Mouse (Mus musculus) frontal cortex, postnatal 14 days (tissue): ENCODE data around the gene Rffl.

Experiments used
- DNase-seq, 2 experiments: peaks; one replicate each; pipeline ENCODE4 v3.0.0; 2022; ENCODE audit warnings: low spot score in 2 of 2

Rffl gene

DNA sequence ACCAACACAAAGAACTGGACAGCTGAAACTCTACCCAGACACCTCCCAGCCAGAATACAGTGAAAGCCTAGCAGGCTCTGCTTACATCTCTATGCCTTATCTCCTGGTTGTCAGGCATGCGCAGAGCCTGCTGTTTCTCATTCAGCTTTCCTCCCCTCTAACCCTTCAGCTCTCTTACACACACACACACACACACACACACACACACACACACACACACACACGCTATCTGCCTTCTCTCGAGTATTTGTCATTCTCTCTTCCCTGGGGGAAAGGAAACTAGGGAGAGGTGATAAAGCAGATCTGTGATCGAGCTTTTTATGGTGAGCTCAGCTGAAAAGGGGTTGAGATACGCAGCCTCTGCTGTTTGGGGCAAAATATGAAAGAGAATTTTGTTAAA is 3.9 kb upstream of the Rffl start:
- no peak for DNase-seq

DNA sequence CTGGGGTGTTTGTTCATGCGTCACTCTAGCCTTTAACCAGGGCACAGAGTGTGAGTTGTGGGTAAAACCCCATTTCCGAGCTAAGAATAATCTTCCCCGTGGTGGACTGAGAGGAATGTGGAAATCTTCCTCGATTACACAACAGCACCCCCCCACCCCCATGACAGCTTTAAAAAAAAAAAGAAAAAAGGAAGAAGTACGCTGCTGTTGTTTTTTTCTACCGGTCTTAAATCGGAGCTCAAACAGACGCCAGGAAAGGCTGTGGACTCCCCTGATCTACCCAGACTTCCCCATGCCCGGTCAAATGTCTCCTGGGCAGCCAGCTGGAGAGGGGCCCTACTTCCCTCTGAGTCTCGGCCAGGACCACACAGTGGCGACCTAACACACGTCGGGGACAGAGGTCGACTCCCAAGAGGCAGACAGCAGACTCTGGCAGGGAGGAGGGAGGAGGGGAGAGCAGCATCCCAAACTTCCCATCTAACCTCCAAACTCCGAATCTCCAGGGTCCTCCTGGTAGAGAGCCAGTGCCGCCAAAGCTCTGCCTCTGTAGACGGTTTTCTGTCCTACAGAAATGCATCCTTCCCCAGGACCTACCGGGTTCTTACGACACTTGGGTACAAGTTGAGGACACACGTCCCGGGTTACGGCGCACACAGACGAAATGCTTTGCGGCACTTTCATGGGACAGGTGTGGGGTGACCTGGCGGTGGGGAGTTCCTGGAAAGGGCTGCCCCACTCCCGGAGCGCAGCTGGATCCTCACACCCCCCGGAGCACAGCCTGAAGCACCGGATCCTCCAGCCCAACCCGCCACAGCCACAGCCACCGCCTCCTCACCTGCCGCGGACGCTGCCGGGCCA is 608 bp downstream of the Rffl start:
- peak; percentile 16 to 49 for DNase-seq

DNA sequence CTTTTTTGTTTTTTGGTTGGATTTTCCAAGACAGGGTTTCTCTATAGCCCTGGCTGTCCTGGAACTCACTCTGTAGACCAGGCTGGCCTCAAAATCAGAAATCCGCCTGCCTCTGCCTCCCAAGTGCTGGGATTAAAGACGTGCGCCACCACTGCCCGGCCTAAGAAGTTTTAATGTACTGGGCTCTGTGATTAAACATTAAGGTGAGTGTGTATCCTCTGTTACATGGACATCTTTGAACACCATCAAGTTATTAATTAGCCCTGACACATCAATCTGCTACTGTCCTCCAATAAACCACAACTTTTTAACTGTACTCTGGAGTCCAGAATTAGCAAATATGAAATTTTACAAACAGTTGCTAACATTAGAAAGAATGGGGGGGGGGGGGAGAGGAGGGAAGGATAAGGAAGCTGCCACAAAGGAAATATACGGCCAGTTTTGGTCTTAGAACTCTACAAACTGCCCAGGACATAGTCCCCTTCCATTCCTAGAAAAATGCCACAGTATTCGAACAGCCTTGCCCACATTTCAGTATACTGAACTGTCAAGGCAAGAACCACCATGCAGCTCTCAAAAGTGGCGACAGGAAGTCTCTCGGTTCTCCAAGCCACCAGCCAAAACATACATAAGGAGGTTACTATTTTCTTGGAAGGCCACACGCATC is 1.4 kb downstream of the Rffl start:
- DNase-seq = no peak

DNA sequence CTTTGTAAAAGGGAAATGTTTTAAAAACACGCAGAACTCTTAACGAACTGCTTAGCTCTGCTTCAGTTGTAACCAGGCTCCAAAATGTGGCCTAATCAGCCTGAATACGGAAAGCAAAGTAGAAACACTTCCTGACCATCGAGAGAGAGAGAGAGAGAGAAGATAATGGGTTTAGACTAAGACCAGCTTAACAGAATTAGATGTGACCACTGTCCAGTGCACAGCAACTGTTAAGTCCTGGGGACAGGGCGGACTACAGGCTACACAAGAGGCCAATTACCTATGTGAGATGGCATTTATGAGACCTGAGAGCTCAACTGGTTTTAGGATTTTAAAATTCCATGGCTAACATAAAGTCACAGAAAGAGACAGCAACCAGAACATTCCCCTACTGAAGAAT is 3.1 kb downstream of the Rffl start:
- DNase-seq = no peak

DNA sequence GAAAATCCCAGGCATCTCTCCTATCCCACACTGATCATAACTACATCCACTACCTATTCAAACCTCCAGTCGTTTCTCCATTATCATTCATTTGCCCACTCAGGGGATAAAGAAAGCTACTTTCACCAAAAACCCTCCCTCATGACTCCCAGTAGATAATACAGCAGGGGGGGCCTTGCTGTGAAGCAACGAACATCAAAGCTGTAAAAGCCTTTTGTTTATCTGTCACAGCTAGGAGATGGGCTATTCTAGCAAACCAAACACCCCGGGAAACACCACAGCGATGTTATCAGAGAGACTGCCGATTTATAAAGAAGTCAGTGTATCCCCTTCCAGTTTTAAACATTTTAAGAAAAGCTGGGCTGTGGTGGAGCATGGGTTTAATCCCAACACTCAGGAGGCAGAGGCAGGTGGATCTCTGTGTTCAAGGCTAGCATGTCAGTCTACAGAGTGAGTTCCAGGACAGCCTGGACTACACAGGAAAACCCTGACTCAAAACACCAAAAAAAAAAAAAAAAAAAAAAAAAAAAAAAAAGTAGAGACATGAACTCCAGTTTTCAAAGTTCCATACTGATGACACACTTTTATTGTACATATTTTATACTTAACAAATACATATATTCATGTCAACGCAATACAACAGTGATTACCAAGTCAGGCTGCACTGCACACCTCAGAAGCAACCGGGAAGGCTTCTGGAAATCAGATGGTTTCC is 4.0 kb downstream of the Rffl start:
- DNase-seq = no peak

DNA sequence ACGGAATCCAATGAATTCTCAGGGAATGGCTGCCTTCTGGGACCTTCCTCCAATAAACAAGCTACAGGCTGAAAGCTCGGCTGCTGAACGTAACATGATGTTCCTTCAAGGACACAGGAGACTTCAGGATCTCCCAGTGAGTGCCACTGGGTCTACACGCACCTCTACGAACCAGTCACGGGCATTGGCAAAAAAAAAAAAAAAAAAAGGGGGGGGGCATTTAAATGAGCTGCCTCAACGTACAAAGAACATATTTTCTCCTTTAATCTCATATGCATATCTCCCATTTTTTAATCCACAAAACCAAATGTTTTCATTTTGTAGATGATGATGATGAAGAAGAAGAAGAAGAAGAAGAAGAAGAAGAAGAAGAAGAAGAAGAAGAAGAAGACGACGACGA is 5.1 kb downstream of the Rffl start:
- no peak for DNase-seq

DNA sequence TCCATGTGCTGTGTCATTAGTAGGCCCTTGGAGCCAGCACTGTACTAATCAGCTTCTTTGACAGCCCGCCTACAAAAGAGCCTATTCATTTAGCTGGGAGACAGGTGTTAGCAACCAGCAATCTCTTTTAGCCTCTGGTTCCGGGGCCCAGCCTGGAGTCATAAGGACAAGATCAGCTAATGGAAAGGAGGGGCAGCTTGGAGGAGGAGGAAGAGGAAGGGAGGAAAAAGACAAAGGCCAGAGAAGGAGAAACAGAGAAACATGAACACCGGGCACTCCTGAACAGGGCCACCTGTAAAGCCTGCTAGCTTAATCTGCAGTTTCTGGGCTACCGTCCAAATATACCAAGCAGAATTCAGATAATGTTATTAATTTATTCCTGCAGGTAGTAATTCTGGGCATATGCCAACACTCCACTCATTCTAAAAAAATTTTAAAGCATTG is 7.5 kb downstream of the Rffl start:
- no peak for DNase-seq

DNA sequence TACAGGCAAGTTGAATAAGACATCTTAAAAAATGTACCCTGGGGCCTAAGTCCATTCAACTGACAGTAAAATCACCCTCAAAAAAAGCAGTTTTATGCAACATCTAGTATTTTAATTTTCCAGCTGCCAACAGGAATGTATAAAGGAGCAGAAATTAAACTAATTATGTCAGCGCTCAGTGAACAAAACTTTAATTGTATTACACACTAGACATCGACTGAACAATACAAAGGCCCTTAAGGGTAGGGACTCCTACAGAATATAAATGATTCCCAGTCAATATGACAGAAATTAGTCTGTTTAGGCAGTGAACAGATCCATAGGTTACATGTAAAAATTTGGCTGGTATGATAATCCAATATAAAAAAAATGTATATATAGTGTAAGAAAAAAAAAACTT is 8.0 kb downstream of the Rffl start:
- DNase-seq = no peak

DNA sequence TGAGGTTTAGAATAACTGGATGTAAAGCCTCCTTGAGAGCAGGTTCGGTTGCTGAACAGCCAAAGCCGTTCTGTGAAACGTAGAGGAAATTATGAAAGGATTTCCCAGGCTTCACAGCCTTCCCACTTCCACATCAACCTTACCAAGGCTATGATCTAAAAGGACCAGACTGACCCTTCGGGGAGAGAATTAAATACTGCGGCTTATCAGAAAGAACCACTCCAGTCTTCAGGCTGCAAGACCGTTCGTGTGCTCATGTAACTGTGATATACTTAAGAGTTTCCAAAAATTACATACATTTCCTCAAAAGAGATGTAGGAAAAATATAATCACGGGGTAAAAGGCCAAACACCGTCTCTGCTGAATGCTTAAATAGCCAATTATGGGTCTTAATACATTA is 8.4 kb downstream of the Rffl start:
- no peak for DNase-seq

DNA sequence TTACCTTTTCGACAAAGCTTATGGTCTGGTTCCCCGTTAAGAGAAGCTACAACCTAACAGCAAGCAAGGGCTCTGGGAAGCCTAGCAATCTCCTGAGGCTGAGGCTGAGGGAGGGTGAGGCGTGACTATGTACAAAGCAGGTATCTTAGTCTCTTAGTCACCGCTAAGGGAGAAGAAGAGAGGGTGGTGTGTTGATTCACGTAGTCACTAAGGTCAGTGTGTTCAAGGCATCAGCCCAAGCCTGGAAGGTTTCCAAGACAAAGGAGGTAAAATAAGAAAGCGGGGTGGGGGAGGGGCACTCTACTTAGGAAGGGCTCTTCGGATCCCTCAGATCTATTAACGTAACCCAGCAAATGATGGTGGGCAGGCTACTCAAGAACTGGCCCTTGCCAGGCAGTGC is 9.5 kb downstream of the Rffl start:
- no peak for DNase-seq

DNA sequence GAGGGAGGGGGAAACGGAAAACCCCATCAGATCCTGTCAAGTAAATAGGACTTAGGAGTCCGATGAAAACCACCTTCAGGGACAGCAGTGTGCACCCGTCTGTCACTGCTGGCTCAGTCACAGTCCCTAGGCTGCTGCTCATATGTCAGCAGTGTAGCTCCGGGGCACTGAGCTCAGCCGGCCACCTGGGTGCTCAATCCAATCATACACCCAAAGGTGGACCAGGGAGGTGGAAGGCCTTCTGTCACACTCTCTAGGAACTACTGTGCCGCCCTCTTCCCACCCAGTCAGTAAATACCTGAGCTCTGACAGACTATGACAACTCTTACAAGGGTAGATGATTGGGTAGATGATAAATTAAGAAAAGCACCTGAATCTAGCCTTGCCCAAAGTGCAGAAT is 10.3 kb downstream of the Rffl start:
- no peak for DNase-seq

DNA sequence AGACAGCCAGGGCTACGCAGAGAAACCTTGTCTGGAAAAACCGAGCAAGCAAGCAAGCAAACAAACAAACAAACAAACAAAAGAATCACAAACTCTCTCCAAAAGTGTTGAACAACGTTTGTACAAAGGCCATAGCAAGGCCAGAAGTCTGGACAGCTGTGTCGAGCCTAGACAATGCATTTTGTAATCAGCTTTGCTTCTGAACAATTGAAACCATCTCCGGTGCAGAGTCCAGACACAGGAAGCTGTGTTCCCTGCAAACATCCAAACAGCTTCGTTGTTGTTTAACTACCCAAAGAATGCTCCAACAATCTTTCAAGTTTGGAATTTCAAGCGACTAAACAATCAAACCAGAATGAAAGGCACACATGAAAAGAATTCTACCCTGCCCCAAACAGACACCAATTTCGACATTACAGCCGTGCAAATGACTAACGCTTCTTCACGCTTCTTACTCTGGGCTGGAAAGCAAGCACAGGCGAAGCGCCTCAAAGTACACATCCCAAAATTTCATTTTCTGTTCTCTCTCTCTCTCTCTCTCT is 13.6 kb downstream of the Rffl start:
- DNase-seq = no peak

DNA sequence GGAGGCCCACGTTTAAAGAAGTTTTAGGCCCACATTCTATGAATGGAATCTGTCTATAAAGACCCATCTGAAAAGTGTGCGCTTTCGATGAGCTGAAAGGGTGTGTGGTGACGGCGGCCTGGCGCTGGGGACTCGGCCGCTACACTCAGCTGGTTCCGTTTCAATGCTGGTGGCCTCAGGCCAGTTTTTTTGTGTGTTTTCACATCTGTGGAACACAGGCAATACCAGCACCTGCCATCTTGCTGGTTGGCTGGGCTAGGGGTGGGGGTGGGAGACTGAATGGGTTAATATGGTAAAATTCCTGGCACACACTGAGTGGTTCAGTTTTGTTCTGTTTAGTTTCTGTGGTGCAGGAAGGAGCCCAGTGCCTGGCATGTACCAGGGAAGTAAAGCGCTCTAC is 15.0 kb downstream of the Rffl start:
- DNase-seq = no peak

DNA sequence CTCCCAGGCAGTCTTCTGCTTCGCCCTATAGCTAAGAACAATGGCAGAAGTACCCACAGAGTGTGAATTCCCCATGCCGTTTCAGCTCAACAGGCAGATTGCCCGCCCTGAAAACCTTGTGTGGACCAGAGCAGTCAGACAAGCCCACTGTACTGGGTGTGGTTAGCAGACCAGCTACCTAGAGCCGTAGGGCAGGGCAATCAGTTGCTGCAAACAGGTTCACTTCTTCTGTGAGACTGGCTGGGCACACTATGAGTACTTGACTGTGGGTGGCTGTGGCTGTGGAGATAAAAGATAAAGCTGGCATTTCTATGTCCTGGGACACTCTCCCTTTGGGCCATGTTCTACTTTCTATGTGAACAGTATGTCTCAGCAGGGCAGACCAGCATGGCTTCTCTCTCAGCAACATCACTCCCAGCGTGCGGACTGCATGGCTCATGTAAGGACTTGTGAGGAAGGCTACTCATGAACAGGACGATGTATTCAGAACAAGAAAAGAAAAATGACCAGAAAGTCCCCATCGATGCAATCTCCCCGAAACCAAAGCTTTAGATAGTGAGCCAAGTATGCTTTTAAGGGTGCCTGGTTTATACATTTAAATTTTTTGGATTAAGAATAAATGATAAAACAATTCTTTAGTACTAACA is 15.6 kb downstream of the Rffl start:
- no peak for DNase-seq

DNA sequence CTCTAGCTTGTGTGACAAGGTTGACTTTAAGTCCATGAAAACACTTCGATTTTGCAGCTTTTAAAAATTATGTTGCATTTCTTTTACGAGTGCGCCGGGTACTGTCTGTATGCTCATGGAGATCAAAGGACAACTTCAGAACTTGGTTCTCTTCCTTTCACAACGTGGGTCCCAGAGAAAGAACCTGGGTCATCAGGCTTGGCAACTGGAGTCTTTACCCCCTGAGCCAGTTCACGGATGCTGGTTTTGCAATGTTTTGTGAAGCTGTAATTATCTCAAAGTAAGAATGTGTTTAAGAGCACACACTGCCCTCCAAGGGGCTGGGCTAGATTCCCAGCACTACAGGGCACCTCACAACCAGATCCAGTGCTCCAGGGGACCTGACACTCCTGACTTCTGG is 16.9 kb downstream of the Rffl start:
- no peak for DNase-seq

DNA sequence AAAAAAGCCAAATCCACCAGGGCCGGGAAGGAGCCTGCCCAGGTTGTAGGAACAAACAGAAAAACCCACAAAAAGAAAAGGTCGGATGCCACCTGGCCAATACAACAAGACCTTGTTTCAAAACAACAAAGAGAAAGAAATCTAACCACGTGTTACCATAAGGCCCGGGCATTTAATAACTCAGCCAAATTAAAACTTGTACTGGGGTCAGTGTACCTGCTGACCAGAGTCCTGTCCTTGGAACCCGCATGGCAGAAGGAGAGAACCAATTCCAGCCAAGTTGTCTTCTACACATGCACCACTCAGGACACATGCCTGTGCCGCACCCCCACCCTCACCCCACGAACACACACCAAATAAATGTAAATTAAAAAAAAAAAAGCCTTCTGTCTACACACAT is 18.1 kb downstream of the Rffl start:
- DNase-seq = no peak

DNA sequence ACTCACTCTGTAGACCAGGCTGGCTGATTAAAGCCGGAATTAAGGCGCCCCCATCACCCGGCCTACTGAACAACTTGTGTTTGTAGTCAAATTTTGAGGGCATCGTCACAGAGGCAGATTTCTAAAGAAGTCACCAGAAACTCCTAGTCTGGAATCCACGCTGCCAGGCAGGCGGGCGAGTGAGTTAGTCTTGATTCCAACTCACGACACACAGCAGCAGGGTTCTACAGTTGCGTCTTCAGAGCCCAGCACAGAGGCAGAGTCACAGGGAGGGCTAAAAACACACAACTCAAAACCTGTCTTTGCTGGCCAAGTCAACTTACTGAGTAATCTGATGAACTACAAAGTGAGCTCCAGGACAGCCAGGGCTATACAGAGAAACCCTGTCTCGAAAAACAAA is 18.5 kb downstream of the Rffl start:
- no peak for DNase-seq

DNA sequence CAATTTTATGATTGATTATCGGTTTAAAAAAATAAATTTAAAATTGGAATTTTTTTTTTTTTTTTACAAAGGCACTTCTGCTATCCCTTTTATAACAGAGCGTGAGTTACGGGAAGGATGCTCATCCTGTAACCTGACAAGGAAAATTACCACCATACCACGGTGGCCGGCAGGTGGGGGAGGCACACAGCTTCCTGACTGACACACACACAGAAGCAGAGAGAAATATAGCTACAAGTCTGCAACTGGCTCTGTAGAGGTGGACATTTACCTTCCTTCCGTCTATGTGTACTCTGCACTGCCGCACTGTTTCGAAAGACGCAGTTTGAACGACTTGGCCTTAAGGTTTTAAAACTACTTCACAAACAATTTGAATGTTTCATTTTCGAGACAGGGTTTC is 18.9 kb downstream of the Rffl start:
- DNase-seq = no peak

DNA sequence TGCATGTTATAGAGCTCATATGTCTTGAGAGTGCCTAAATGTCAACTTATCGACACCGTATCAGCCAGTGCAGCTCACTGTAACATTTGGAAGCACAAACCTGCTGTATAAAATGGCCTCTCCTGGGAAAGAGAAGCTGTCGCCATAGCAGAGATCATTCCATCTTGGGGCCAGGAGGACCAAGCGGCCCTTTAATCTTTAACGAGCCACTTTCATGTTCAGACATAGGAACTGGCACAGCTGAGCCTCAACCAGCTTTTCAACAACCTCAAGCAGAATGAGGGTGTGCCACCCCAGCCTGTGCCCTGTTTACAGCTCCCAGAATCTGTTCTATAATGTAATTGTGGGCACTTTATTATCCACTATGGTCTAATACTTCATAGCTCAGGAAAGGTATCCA is 20.8 kb downstream of the Rffl start:
- no peak for DNase-seq

DNA sequence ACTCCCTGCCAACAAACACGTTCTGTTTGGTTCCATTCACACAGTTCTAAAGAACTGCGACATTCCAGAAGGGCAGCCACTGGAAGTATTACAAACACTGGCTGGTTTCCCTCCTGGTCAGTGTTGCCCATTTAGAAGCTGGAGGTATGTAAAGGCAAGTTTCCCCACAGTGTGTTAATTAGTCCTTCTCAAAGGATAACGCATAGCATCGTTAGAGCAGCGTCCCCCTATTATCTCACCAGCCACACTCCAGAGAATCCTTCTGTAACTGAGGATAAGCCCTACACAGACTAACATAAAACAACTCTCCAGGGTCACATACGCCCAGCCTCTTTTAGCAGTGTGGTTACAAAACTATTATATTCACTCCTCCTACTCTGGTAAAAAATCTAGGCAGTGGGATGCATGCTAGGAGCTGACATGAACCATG is 23.4 kb downstream of the Rffl start:
- DNase-seq = no peak

DNA sequence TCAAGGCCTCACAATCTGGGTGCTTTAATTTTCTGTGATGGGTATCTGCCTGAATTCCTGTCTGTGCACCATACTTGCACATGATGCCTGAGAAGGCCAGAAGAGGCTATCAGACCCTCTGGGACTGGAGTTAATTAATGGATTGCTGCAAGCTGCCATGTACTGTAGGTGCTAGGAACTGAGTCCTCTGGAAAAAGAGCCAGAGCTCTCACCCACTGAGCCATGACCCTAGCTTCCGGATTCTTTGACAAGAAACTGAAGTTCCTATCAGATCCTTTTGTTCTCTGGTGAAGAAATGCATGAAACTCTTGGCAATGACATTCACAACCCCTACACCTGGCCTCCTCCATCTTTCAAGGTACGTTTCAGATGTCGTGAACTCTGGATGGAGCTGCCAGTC is 24.1 kb downstream of the Rffl start:
- no peak for DNase-seq

DNA sequence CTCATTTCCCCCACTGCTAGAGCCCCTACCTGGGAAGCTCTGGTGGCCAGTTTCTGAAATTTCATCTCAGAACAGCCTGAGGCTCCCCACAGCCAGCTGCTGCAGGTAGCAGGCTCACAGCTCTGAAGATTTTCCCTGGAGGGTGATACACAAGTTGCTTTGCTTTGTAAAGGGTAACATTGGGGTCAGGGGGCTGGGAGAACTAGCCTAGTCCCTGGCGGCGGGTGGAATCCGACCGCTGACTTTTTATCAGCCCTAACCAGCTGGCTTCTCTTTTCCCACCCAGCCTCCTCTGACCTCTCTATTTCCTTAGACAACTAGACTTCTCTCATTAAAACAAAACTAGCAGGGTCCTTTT is 25.0 kb downstream of the Rffl start:
- DNase-seq = no peak
